Comparison of ENCODE assay signal across 29 mouse cellular contexts in genomic region chr6:144870949-144871348, GRCm38 (mm10).
"Had no signal": no experiment of that assay in that cellular context is flagged by ENCODE, and none has a peak within 500 bp of the region (broad histone marks: within the 10 kb centered on the region; RNA-seq: fewer than 3 reads in every experiment).

No protein-coding gene starts in this region.

- H3K27me3 ChIP-seq: limb, embryonic 12.5 days; limb, embryonic 13.5 days; limb, embryonic 15.5 days; liver, embryonic 12.5 days; liver, embryonic 13.5 days; liver, embryonic 15.5 days; lung, embryonic 15.5 days; midbrain, embryonic 15.5 days had no signal

- H3K9ac ChIP-seq: limb, embryonic 12.5 days; limb, embryonic 13.5 days; limb, embryonic 15.5 days; liver, embryonic 12.5 days; liver, embryonic 13.5 days; liver, embryonic 14.5 days; liver, embryonic 15.5 days; liver, postnatal 0 days; lung, embryonic 14.5 days; lung, embryonic 15.5 days; midbrain, embryonic 12.5 days; midbrain, embryonic 13.5 days; midbrain, embryonic 15.5 days had no signal

- H3K4me2 ChIP-seq: limb, embryonic 12.5 days; limb, embryonic 13.5 days; limb, embryonic 15.5 days; liver, embryonic 11.5 days; liver, embryonic 12.5 days; liver, embryonic 13.5 days; liver, embryonic 15.5 days; lung, embryonic 14.5 days; lung, embryonic 15.5 days; midbrain, embryonic 11.5 days; midbrain, embryonic 12.5 days; midbrain, embryonic 13.5 days; midbrain, embryonic 15.5 days had no signal

- H3K9me3 ChIP-seq: limb, embryonic 10.5 days; limb, embryonic 12.5 days; limb, embryonic 13.5 days; limb, embryonic 15.5 days; liver, embryonic 12.5 days; liver, embryonic 13.5 days; liver, embryonic 15.5 days; lung, embryonic 15.5 days; midbrain, embryonic 10.5 days; midbrain, embryonic 12.5 days; midbrain, embryonic 13.5 days; midbrain, embryonic 15.5 days had no signal

- H3K27ac ChIP-seq: limb, embryonic 10.5 days; limb, embryonic 12.5 days; limb, embryonic 13.5 days; limb, embryonic 15.5 days; liver, embryonic 12.5 days; liver, embryonic 13.5 days; liver, embryonic 14.5 days; liver, embryonic 15.5 days; lung, embryonic 15.5 days; macrophage; midbrain, embryonic 10.5 days; midbrain, embryonic 12.5 days; midbrain, embryonic 13.5 days; midbrain, embryonic 15.5 days had no signal

- H3K36me3 ChIP-seq: limb, embryonic 10.5 days; limb, embryonic 12.5 days; limb, embryonic 13.5 days; limb, embryonic 15.5 days; liver, embryonic 12.5 days; liver, embryonic 13.5 days; liver, embryonic 15.5 days; lung, embryonic 15.5 days; midbrain, embryonic 10.5 days; midbrain, embryonic 12.5 days; midbrain, embryonic 13.5 days; midbrain, embryonic 15.5 days had no signal

- DNase-seq: left cerebral cortex, postnatal 4 days; liver; liver, embryonic 13.5 days; liver, postnatal 0 days; lung, adult 18-20 months; lung, adult 2 months; lung, embryonic 14.5 days; lung, postnatal 10 days; lung, postnatal 14 days; lung, postnatal 36 days; lung, postnatal 4 days; midbrain, embryonic 14.5 days had no signal

- H3K4me3 ChIP-seq: limb, embryonic 10.5 days; limb, embryonic 12.5 days; limb, embryonic 13.5 days; limb, embryonic 15.5 days; liver, embryonic 12.5 days; liver, embryonic 13.5 days; liver, embryonic 15.5 days; lung, embryonic 15.5 days; megakaryocyte, embryonic 14.5 days; midbrain, embryonic 10.5 days; midbrain, embryonic 12.5 days; midbrain, embryonic 13.5 days; midbrain, embryonic 15.5 days; myocyte had no signal

- H3K4me1 ChIP-seq: limb, embryonic 10.5 days; limb, embryonic 12.5 days; limb, embryonic 13.5 days; limb, embryonic 15.5 days; liver, embryonic 12.5 days; lung, embryonic 15.5 days; megakaryocyte, embryonic 14.5 days had no signal
